Mouse (Mus musculus): ENCODE data around the gene Ubqln4. TPM values are rescaled to one million over a fixed set of nuclear protein-coding genes. Genes with fewer than 3 reads are reported as not detected.

The Ubqln4 gene
- polyA plus RNA-seq, 1 experiment from 2014 or later = 60.8 TPM

DNA sequence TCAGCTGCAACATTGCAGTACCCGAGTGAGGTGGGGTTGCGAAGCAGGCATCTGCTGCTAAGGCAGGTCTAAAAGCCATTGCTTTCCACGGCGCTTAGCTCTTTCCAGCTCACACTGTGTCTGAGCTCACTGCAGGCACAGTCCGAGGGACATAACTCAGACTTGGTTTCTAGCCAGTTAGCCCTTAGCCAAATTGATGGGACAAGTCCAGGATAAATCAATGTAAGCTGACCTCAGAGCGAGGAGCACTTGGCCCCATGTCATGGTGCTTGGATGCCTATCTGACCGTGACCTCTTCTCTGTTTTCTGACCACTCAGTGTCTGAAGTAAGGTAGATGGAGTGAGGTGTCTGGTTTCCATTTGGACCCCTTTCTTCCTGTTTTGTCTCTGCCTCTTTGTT is 10.4 kb downstream of the Ubqln4 start:
- Histone ChIP-seq H3K4me2 (ENCODE audit: low read length) (no peak overlapping the region), H3K36me3 (ENCODE audit: control insufficient read depth, insufficient read depth, low read length) (peaks cover 99% of the 10 kb centered on the region), H3K4me1 (replicated peaks; ENCODE audit: control insufficient read depth, insufficient read depth, low read length) (no peaks in the 10 kb centered on the region), H3K27me3 (replicated peaks; ENCODE audit: control insufficient read depth, insufficient read depth, low read length) (no peaks in the 10 kb centered on the region), H3K9me3 (ENCODE audit: control insufficient read depth, low read length) (no peaks in the 10 kb centered on the region), H3K9ac (ENCODE audit: low read length) (no peak overlapping the region), H3K4me3 (ENCODE audit: low read depth, low read length) (no peak overlapping the region), H3K27ac (ENCODE audit: low read depth) (no peak overlapping the region)
- WGBS = 81% methylated on average over 7 of the region's 7 CpGs
- DNase-seq (ENCODE audit: low spot score) = no peak
- no peak for ATAC-seq (replicated peaks; ENCODE audit: low FRiP score, low TSS enrichment, low read depth)

DNA sequence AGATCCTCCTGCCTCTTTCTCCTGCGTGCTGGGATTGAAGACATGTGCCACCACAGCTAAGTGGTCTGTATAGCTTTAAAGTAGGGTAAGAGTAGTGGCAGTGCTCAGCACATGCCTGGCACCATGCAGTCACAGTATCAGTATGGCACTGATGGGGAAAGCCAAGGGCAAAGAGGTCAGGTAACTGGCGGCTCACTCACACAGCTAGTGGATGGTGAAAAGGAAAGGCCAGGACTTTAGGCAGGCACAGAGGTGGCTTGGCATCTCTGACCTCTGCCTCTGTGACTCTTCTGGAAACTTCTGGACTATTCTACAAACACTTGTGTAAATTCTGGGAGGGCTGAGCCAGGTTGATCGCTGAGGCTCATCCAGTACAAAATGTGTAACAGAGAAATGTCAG is 12.6 kb downstream of the Ubqln4 start:
- ATAC-seq (replicated peaks; ENCODE audit: low FRiP score, low TSS enrichment, low read depth) (no peak), DNase-seq (ENCODE audit: low spot score) (no peak)
- Histone ChIP-seq H3K9ac (ENCODE audit: low read length) (no peak overlapping the region), H3K27ac (ENCODE audit: low read depth) (no peak overlapping the region), H3K36me3 (ENCODE audit: control insufficient read depth, insufficient read depth, low read length) (peaks cover 88% of the 10 kb centered on the region), H3K27me3 (replicated peaks; ENCODE audit: control insufficient read depth, insufficient read depth, low read length) (no peaks in the 10 kb centered on the region), H3K4me3 (ENCODE audit: low read depth, low read length) (no peak overlapping the region), H3K9me3 (ENCODE audit: control insufficient read depth, low read length) (no peaks in the 10 kb centered on the region), H3K4me2 (ENCODE audit: low read length) (no peak overlapping the region), H3K4me1 (replicated peaks; ENCODE audit: control insufficient read depth, insufficient read depth, low read length) (no peaks in the 10 kb centered on the region)
- 85% methylated on average over 3 of the region's 3 CpGs for WGBS

DNA sequence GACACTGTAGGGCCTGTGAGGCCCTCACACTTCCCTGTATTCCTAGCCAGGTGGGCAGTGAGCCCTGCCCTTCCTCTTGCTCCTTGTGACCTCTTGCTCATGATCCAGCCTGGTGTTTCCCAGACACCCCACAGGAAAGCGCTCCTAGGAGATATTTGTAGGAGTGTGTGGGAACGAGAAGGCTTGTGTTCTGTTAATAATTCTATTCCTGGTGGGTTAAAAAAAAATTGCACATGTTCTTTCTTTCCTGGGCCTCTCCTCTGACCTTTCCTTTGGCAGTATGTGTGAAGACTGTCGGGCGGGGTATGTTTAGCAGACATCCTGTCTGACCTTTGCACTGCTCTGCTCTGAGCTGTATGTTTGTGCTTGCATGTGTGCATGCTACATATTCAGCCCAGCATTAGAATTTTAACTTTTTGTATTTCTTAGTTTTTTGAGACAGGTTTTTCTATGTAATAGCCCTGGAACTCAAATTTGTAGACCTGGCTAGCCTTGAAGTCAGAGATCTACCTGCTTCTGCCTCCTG is 13.0 kb downstream of the Ubqln4 start:
- no peak for DNase-seq (ENCODE audit: low spot score)
- no peaks in the 10 kb centered on the region for H3K9me3 ChIP-seq (ENCODE audit: control insufficient read depth, low read length)
- no peak overlapping the region for H3K9ac ChIP-seq (ENCODE audit: low read length)
- no peaks in the 10 kb centered on the region for H3K4me1 ChIP-seq (replicated peaks; ENCODE audit: control insufficient read depth, insufficient read depth, low read length)
- H3K4me2 ChIP-seq (ENCODE audit: low read length) = no peak overlapping the region
- peaks cover 84% of the 10 kb centered on the region for H3K36me3 ChIP-seq (ENCODE audit: control insufficient read depth, insufficient read depth, low read length)
- 88% methylated on average over 4 of the region's 4 CpGs for WGBS
- H3K27me3 ChIP-seq (replicated peaks; ENCODE audit: control insufficient read depth, insufficient read depth, low read length) = no peaks in the 10 kb centered on the region
- H3K4me3 ChIP-seq (ENCODE audit: low read depth, low read length) = no peak overlapping the region
- no peak for ATAC-seq (replicated peaks; ENCODE audit: low FRiP score, low TSS enrichment, low read depth)
- no peak overlapping the region for H3K27ac ChIP-seq (ENCODE audit: low read depth)

DNA sequence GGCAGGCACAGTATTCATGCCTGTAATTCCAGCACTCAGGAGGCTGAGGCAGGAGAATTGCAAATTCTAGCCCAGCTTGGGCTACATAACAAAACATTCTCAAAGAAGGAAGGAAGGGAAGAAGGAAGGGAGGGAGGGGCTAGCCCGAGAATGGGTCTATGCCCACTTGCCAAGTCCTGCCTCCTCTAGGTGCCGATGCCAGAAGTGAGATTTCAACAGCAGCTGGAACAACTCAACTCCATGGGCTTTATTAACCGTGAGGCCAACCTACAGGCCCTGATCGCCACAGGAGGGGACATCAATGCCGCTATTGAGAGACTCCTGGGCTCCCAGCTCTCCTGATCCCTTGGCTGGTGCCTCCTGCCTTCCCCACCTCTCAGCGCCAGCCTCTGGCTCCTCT is 14.3 kb downstream of the Ubqln4 start:
- 92% methylated on average over 6 of the region's 6 CpGs for WGBS
- no peak overlapping the region for H3K27ac ChIP-seq (ENCODE audit: low read depth)
- H3K36me3 ChIP-seq (ENCODE audit: control insufficient read depth, insufficient read depth, low read length) = peaks cover 72% of the 10 kb centered on the region
- H3K4me2 ChIP-seq (ENCODE audit: low read length) = no peak overlapping the region
- H3K4me1 ChIP-seq (replicated peaks; ENCODE audit: control insufficient read depth, insufficient read depth, low read length) = no peaks in the 10 kb centered on the region
- no peak for DNase-seq (ENCODE audit: low spot score)
- H3K9me3 ChIP-seq (ENCODE audit: control insufficient read depth, low read length) = no peaks in the 10 kb centered on the region
- H3K4me3 ChIP-seq (ENCODE audit: low read depth, low read length) = no peak overlapping the region
- no peak overlapping the region for H3K9ac ChIP-seq (ENCODE audit: low read length)
- no peaks in the 10 kb centered on the region for H3K27me3 ChIP-seq (replicated peaks; ENCODE audit: control insufficient read depth, insufficient read depth, low read length)
- no peak for ATAC-seq (replicated peaks; ENCODE audit: low FRiP score, low TSS enrichment, low read depth)

- no peak for ATAC-seq (replicated peaks; ENCODE audit: low FRiP score, low TSS enrichment, low read depth)
Measured at GRCm38 (mm10) chr3:88568615-88569014, 15.1 kb downstream of the Ubqln4 start.

DNA sequence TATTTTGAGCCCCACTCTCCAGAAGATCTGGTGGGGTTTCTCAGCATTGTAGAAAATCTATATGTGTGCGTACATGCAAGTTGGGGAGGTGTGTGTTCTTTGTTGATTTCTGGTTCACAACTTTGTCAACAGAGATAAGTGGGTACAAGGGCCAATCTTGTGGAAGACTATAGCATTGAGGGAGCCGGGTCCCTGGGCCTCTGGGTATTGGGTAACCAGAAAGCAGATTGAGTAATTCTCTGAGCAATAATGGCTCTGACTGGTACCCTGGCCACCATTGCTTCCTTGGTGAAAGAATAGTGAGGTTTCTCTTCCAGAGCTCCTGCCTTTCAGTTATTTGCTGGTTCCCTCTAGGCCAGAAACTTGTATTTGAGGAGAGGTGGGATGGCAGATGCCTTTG is 15.5 kb downstream of the Ubqln4 start:
- Histone ChIP-seq H3K4me2 (ENCODE audit: low read length) (no peak overlapping the region), H3K9ac (ENCODE audit: low read length) (no peak overlapping the region), H3K9me3 (ENCODE audit: control insufficient read depth, low read length) (no peaks in the 10 kb centered on the region), H3K36me3 (ENCODE audit: control insufficient read depth, insufficient read depth, low read length) (peaks cover 60% of the 10 kb centered on the region), H3K4me1 (replicated peaks; ENCODE audit: control insufficient read depth, insufficient read depth, low read length) (no peaks in the 10 kb centered on the region), H3K4me3 (ENCODE audit: low read depth, low read length) (no peak overlapping the region), H3K27me3 (replicated peaks; ENCODE audit: control insufficient read depth, insufficient read depth, low read length) (no peaks in the 10 kb centered on the region), H3K27ac (ENCODE audit: low read depth) (no peak overlapping the region)
- no peak for ATAC-seq (replicated peaks; ENCODE audit: low FRiP score, low TSS enrichment, low read depth)
- DNase-seq (ENCODE audit: low spot score) = no peak
- 89% methylated on average over 2 of the region's 2 CpGs for WGBS

More at GRCm38 (mm10) chr3:88568615-88569014, 15.1 kb downstream of the Ubqln4 start:
- Histone ChIP-seq H3K36me3 (ENCODE audit: control insufficient read depth, insufficient read depth, low read length) (peaks cover 65% of the 10 kb centered on the region), H3K4me3 (ENCODE audit: low read depth, low read length) (no peak overlapping the region), H3K9ac (ENCODE audit: low read length) (no peak overlapping the region), H3K27ac (ENCODE audit: low read depth) (no peak overlapping the region), H3K27me3 (replicated peaks; ENCODE audit: control insufficient read depth, insufficient read depth, low read length) (no peaks in the 10 kb centered on the region), H3K4me2 (ENCODE audit: low read length) (no peak overlapping the region), H3K4me1 (replicated peaks; ENCODE audit: control insufficient read depth, insufficient read depth, low read length) (no peaks in the 10 kb centered on the region), H3K9me3 (ENCODE audit: control insufficient read depth, low read length) (no peaks in the 10 kb centered on the region)
- DNase-seq (ENCODE audit: low spot score) = no peak
- 95% methylated on average over 2 of the region's 2 CpGs for WGBS

DNA sequence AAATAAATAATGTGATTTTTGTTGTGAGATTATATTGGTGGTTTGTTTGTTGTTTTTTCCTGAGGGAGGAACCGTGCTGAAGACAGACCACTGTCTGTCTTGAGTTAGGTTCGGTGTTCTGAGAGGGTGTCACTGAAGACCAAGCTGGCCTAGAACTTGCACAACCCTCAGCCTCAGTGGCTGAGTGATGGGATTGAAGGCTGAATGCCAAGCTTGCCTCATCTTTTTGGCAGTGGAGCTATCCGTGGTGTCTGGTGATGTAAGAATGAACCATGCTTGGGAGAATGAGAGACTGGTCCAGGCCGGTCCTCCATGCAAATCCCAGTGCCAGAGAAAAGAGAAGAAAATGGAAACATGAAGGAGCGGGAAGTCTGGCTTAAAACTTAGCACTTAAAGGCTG is 16.1 kb downstream of the Ubqln4 start:
- H3K4me1 ChIP-seq (replicated peaks; ENCODE audit: control insufficient read depth, insufficient read depth, low read length) = no peaks in the 10 kb centered on the region
- no peak overlapping the region for H3K4me3 ChIP-seq (ENCODE audit: low read depth, low read length)
- 92% methylated on average over 5 of the region's 5 CpGs for WGBS
- H3K4me2 ChIP-seq (ENCODE audit: low read length) = no peak overlapping the region
- no peaks in the 10 kb centered on the region for H3K27me3 ChIP-seq (replicated peaks; ENCODE audit: control insufficient read depth, insufficient read depth, low read length)
- peaks cover 54% of the 10 kb centered on the region for H3K36me3 ChIP-seq (ENCODE audit: control insufficient read depth, insufficient read depth, low read length)
- DNase-seq (ENCODE audit: low spot score) (no peak), ATAC-seq (replicated peaks; ENCODE audit: low FRiP score, low TSS enrichment, low read depth) (no peak)
- no peak overlapping the region for H3K27ac ChIP-seq (ENCODE audit: low read depth)
- no peak overlapping the region for H3K9ac ChIP-seq (ENCODE audit: low read length)
- no peaks in the 10 kb centered on the region for H3K9me3 ChIP-seq (ENCODE audit: control insufficient read depth, low read length)

DNA sequence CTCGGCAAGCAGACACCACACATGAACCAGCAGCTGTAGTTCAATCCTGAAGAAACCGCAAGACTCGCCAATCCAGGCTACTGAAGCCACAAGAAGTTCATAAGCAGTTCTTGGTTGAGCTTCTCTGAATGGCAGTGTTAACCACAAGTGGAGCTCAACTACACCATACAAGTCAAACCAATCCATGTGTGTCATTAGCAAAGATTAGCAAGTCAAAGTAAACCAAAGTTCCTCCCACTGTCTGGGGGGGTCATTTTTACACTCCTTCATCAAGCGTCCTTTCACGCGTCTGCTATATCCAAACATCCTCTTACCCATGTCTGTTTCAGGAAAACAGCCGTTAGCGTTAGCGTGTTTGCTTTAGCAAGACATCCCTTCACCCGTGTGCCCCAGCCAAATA is 16.8 kb downstream of the Ubqln4 start:
- no peak overlapping the region for H3K4me3 ChIP-seq (ENCODE audit: low read depth, low read length)
- ATAC-seq (replicated peaks; ENCODE audit: low FRiP score, low TSS enrichment, low read depth) (no peak), DNase-seq (ENCODE audit: low spot score) (no peak)
- H3K9me3 ChIP-seq (ENCODE audit: control insufficient read depth, low read length) = no peaks in the 10 kb centered on the region
- no peak overlapping the region for H3K9ac ChIP-seq (ENCODE audit: low read length)
- no peaks in the 10 kb centered on the region for H3K4me1 ChIP-seq (replicated peaks; ENCODE audit: control insufficient read depth, insufficient read depth, low read length)
- peaks cover 48% of the 10 kb centered on the region for H3K36me3 ChIP-seq (ENCODE audit: control insufficient read depth, insufficient read depth, low read length)
- H3K27ac ChIP-seq (ENCODE audit: low read depth) = no peak overlapping the region
- 94% methylated on average over 10 of the region's 10 CpGs for WGBS
- no peaks in the 10 kb centered on the region for H3K27me3 ChIP-seq (replicated peaks; ENCODE audit: control insufficient read depth, insufficient read depth, low read length)
- no peak overlapping the region for H3K4me2 ChIP-seq (ENCODE audit: low read length)

DNA sequence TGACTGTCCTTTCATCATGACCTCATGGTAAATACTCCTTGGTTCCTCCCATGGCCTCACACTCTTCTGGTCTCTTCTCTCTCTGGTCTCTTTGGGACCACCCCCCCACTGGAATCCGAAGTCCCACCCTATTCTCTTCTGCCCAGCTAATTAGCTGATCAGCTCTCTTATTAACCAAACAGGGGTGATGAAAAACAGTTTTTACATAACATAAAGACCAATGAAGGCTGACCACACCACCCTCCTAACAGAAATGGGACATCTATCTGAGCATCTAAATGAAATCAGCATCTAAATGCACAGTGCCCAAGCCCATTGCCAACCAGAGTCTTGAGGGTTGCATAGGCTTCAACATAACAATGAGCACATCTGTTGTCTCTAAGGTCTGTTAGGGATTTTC is 18.3 kb downstream of the Ubqln4 start:
- 81% methylated on average over 1 of the region's 1 CpGs for WGBS

More for the DNA sequence above, 18.3 kb downstream of the Ubqln4 start:
- Histone ChIP-seq H3K4me2 (ENCODE audit: low read length) (no peak overlapping the region), H3K4me3 (ENCODE audit: low read depth, low read length) (no peak overlapping the region), H3K9me3 (ENCODE audit: control insufficient read depth, low read length) (no peaks in the 10 kb centered on the region), H3K9ac (ENCODE audit: low read length) (no peak overlapping the region), H3K36me3 (ENCODE audit: control insufficient read depth, insufficient read depth, low read length) (peaks cover 33% of the 10 kb centered on the region), H3K27me3 (replicated peaks; ENCODE audit: control insufficient read depth, insufficient read depth, low read length) (no peaks in the 10 kb centered on the region), H3K27ac (ENCODE audit: low read depth) (no peak overlapping the region), H3K4me1 (replicated peaks; ENCODE audit: control insufficient read depth, insufficient read depth, low read length) (no peaks in the 10 kb centered on the region)
- ATAC-seq (replicated peaks; ENCODE audit: low FRiP score, low TSS enrichment, low read depth) = no peak
- DNase-seq (ENCODE audit: low spot score) = no peak
